Mouse (Mus musculus) embryonic fibroblast, embryonic 13.5 days (primary cell): ENCODE results near the gene Cfap100.

Source experiments
- CTCF ChIP-seq: IDR thresholded peaks from 2 replicates; pipeline ENCODE4 v1.5.1; 2011; ENCODE audit warnings: mild to moderate bottlenecking, control low read depth, low read length, moderate library complexity, borderline replicate concordance; ENCODE audit not compliant: insufficient read depth
- POLR2A ChIP-seq: IDR thresholded peaks from 2 replicates; pipeline ENCODE4 v1.6.1; 2011; ENCODE audit warnings: low read depth, mild to moderate bottlenecking, control low read depth, low read length, moderate library complexity

DNA sequence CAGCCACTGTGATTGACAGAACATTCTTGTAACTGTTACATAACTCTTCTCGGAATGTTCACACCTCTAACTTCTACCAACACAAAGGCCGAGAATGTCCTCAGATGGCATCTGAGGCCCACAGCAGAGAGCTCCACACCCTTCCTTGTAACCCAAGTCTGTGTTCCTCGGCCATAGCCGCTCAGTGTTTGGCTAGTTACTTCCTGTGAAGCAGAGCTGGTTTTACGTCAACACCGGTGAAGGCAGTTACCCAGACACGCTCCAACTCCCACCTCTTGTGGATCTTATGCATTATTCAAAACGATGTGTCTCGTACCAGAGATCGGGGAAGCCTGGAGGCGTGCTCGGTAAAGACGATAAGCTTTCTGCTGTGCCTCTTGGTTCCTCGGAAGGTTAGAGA, 1.3 kb upstream of the Cfap100 start:
- TF ChIP-seq POLR2A (no peak), CTCF (no peak)
